Mouse (Mus musculus) limb, embryonic 13.5 days (tissue): Measurements from ENCODE around the gene Fam160b1. TPM values are rescaled to one million over a fixed set of nuclear protein-coding genes. Genes with fewer than 3 reads are reported as not detected.

Source experiments
- ATAC-seq: fragments of 200-750 bp; cut with Nextera tagmentation; 2 replicates; pipeline ENCODE4 v1.8.0; 2017; ENCODE audit warnings: low read depth, moderate number of reproducible peaks, moderate TSS enrichment; ENCODE audit not compliant: low FRiP score
- H3K27ac ChIP-seq: fragments of 300-500 bp; sonication (generic); 2 replicates; pipeline ENCODE4 v1.5.1; 2015; ENCODE audit warnings: inconsistent platforms, mild to moderate bottlenecking, moderate library complexity
- H3K27me3 ChIP-seq: fragments of 300-500 bp; sonication (generic); 2 replicates; pipeline ENCODE4 v1.6.1; 2015; ENCODE audit warnings: mild to moderate bottlenecking, inconsistent platforms
- H3K36me3 ChIP-seq: fragments of 300-500 bp; sonication (generic); 2 replicates; pipeline ENCODE4 v1.6.1; 2015; ENCODE audit warnings: inconsistent platforms, mild to moderate bottlenecking, moderate library complexity
- H3K4me1 ChIP-seq: fragments of 300-500 bp; sonication (generic); 2 replicates; pipeline ENCODE4 v1.6.1; 2015; ENCODE audit warnings: inconsistent platforms
- H3K4me2 ChIP-seq: fragments of 300-500 bp; sonication (generic); replicated peaks from 2 replicates; pipeline ENCODE4 v1.6.1; 2015; ENCODE audit warnings: inconsistent platforms, mild to moderate bottlenecking, moderate library complexity
- H3K4me3 ChIP-seq: fragments of 300-500 bp; sonication (generic); 2 replicates; pipeline ENCODE4 v1.5.1; 2015; ENCODE audit warnings: moderate library complexity, mild to moderate bottlenecking, inconsistent platforms
- H3K9ac ChIP-seq: fragments of 300-500 bp; sonication (generic); 2 replicates; pipeline ENCODE4 v1.6.1; 2015; ENCODE audit warnings: mild to moderate bottlenecking, inconsistent platforms
- H3K9me3 ChIP-seq: fragments of 300-500 bp; sonication (generic); 2 replicates; pipeline ENCODE4 v1.6.1; 2016; ENCODE audit warnings: inconsistent platforms
- WGBS: fragments of 180-500 bp; shearing (Covaris S2); methylation state at CpG from one replicate; pipeline ENCODE4 v1.1.7; 2015; 5-methylcytosine and 5-hydroxymethylcytosine counted together
- polyA plus RNA-seq: library from polyadenylated mRNA; unstranded; fragments of >200 nt; fragmentation: Nextera tagmentation; extraction: Ambion mirVana; gene quantifications from 2 replicates; pipeline ENCODE4 v1.2.1, GENCODE M21; 2015

Gene Fam160b1
- polyA plus RNA-seq, 1 experiment from 2014 or later, result 15.8 TPM

GRCm38 (mm10) chr19:57361131-57361938 is 855 bp downstream of the Fam160b1 start:
- Histone ChIP-seq H3K4me2 (peak overlapping the region; percentile 70), H3K9ac (peak overlapping the region; percentile 100), H3K4me3 (peak overlapping the region; percentile 98), H3K36me3 (no peaks in the 10 kb centered on the region), H3K27me3 (no peaks in the 10 kb centered on the region), H3K27ac (peak overlapping the region; percentile 96), H3K9me3 (no peaks in the 10 kb centered on the region), H3K4me1 (peaks cover 70% of the 10 kb centered on the region)
- ATAC-seq, result peak; percentile 45
- WGBS, result under 1% methylated on average over 61 of the region's 78 CpGs

- WGBS, result 11% methylated on average over 3 of the region's 3 CpGs
Measured at GRCm38 (mm10) chr19:57361939-57362307, 1.4 kb downstream of the Fam160b1 start.

GRCm38 (mm10) chr19:57362586-57362985 is 2.1 kb downstream of the Fam160b1 start:
- Histone ChIP-seq H3K36me3 (no peaks in the 10 kb centered on the region; the same call in 1 of the 2 replicates), H3K9me3 (no peaks in the 10 kb centered on the region), H3K4me1 (peaks cover 73% of the 10 kb centered on the region), H3K27me3 (no peaks in the 10 kb centered on the region), H3K27ac (no peak overlapping the region), H3K4me3 (peak overlapping the region; percentile 98), H3K4me2 (peak overlapping the region; percentile 70), H3K9ac (no peak overlapping the region)
- ATAC-seq, result no peak
- WGBS, result 29% methylated on average over 5 of the region's 5 CpGs

More at GRCm38 (mm10) chr19:57361939-57362307, 1.4 kb downstream of the Fam160b1 start:
- H3K4me1 ChIP-seq, result peaks cover 70% of the 10 kb centered on the region
- H3K9me3 ChIP-seq, result no peaks in the 10 kb centered on the region
- H3K9ac ChIP-seq, result peak overlapping the region; percentile 100
- no peak for ATAC-seq
- H3K27me3 ChIP-seq, result no peaks in the 10 kb centered on the region
- peak overlapping the region; percentile 98 for H3K4me3 ChIP-seq
- no peaks in the 10 kb centered on the region for H3K36me3 ChIP-seq
- peak overlapping the region; percentile 96 for H3K27ac ChIP-seq
- H3K4me2 ChIP-seq, result peak overlapping the region; percentile 70

- H3K4me3 ChIP-seq, result peak overlapping the region; percentile 98
Measured at GRCm38 (mm10) chr19:57363076-57363475, 2.6 kb downstream of the Fam160b1 start.

GRCm38 (mm10) chr19:57363538-57363937 is 3.1 kb downstream of the Fam160b1 start:
- Histone ChIP-seq H3K4me1 (peaks cover 70% of the 10 kb centered on the region), H3K4me2 (peak overlapping the region; percentile 70)
- WGBS, result 90% methylated on average over 7 of the region's 7 CpGs

More at GRCm38 (mm10) chr19:57363076-57363475, 2.6 kb downstream of the Fam160b1 start:
- ATAC-seq, result no peak
- Histone ChIP-seq H3K9me3 (no peaks in the 10 kb centered on the region), H3K4me1 (peaks cover 73% of the 10 kb centered on the region), H3K9ac (peak overlapping the region; percentile 19; the same call in 1 of the 2 replicates), H3K4me2 (peak overlapping the region; percentile 70), H3K27me3 (no peaks in the 10 kb centered on the region), H3K27ac (no peak overlapping the region), H3K36me3 (no peaks in the 10 kb centered on the region; the same call in 1 of the 2 replicates)
- WGBS, result 45% methylated on average over 7 of the region's 7 CpGs

GRCm38 (mm10) chr19:57364942-57365673 is 4.6 kb downstream of the Fam160b1 start:
- H3K4me3 ChIP-seq, result no peak overlapping the region

More at GRCm38 (mm10) chr19:57363538-57363937, 3.1 kb downstream of the Fam160b1 start:
- no peak overlapping the region for H3K27ac ChIP-seq
- no peak for ATAC-seq
- H3K9ac ChIP-seq, result peak overlapping the region; percentile 19; the same call in 1 of the 2 replicates
- peaks cover 3% of the 10 kb centered on the region for H3K36me3 ChIP-seq
- H3K4me3 ChIP-seq, result no peak overlapping the region
- H3K27me3 ChIP-seq, result no peaks in the 10 kb centered on the region
- no peaks in the 10 kb centered on the region for H3K9me3 ChIP-seq

GRCm38 (mm10) chr19:57366007-57366406 is 5.5 kb downstream of the Fam160b1 start:
- H3K9ac ChIP-seq, result peak overlapping the region; percentile 8; the same call in 1 of the 2 replicates
- ATAC-seq, result no peak
- no peak overlapping the region for H3K4me3 ChIP-seq
- no peaks in the 10 kb centered on the region for H3K9me3 ChIP-seq
- H3K27me3 ChIP-seq, result no peaks in the 10 kb centered on the region
- H3K4me1 ChIP-seq, result peaks cover 56% of the 10 kb centered on the region
- H3K4me2 ChIP-seq, result no peak overlapping the region
- WGBS, result 52% methylated on average over 8 of the region's 8 CpGs
- peaks cover 27% of the 10 kb centered on the region for H3K36me3 ChIP-seq
- peak overlapping the region; percentile 22; the same call in 1 of the 2 replicates for H3K27ac ChIP-seq

More at GRCm38 (mm10) chr19:57364942-57365673, 4.6 kb downstream of the Fam160b1 start:
- no peaks in the 10 kb centered on the region for H3K27me3 ChIP-seq
- H3K4me1 ChIP-seq, result peaks cover 58% of the 10 kb centered on the region
- no peak for ATAC-seq
- H3K36me3 ChIP-seq, result peaks cover 18% of the 10 kb centered on the region
- peak overlapping the region; percentile 22; the same call in 1 of the 2 replicates for H3K27ac ChIP-seq
- H3K9ac ChIP-seq, result no peak overlapping the region; the same call in 1 of the 2 replicates
- H3K9me3 ChIP-seq, result no peaks in the 10 kb centered on the region
- 44% methylated on average over 10 of the region's 11 CpGs for WGBS
- peak overlapping the region; percentile 14 for H3K4me2 ChIP-seq

- no peak overlapping the region for H3K4me2 ChIP-seq
- no peaks in the 10 kb centered on the region for H3K9me3 ChIP-seq
- peaks cover 56% of the 10 kb centered on the region for H3K4me1 ChIP-seq
- H3K27ac ChIP-seq, result peak overlapping the region; percentile 22; the same call in 1 of the 2 replicates
- H3K9ac ChIP-seq, result no peak overlapping the region
- peaks cover 34% of the 10 kb centered on the region for H3K36me3 ChIP-seq
- no peak for ATAC-seq
- no peaks in the 10 kb centered on the region for H3K27me3 ChIP-seq
- WGBS, result 54% methylated on average over 5 of the region's 5 CpGs
- H3K4me3 ChIP-seq, result no peak overlapping the region
Measured at GRCm38 (mm10) chr19:57366626-57367025, 6.1 kb downstream of the Fam160b1 start.

- H3K9ac ChIP-seq, result no peak overlapping the region
- H3K9me3 ChIP-seq, result no peaks in the 10 kb centered on the region
- ATAC-seq, result no peak
- H3K4me1 ChIP-seq, result peaks cover 56% of the 10 kb centered on the region
- no peak overlapping the region for H3K4me2 ChIP-seq
- H3K36me3 ChIP-seq, result peaks cover 39% of the 10 kb centered on the region
- no peaks in the 10 kb centered on the region for H3K27me3 ChIP-seq
- H3K27ac ChIP-seq, result no peak overlapping the region
- H3K4me3 ChIP-seq, result no peak overlapping the region
- 78% methylated on average over 4 of the region's 4 CpGs for WGBS
Measured at GRCm38 (mm10) chr19:57367201-57367600, 6.7 kb downstream of the Fam160b1 start.

GRCm38 (mm10) chr19:57367849-57368387 is 7.4 kb downstream of the Fam160b1 start:
- WGBS, result 84% methylated on average over 11 of the region's 11 CpGs
- Histone ChIP-seq H3K9me3 (no peaks in the 10 kb centered on the region), H3K4me3 (no peak overlapping the region), H3K27ac (no peak overlapping the region), H3K36me3 (peaks cover 46% of the 10 kb centered on the region), H3K27me3 (no peaks in the 10 kb centered on the region), H3K9ac (no peak overlapping the region), H3K4me1 (peaks cover 50% of the 10 kb centered on the region), H3K4me2 (no peak overlapping the region)
- ATAC-seq, result no peak

- Histone ChIP-seq H3K27ac (no peak overlapping the region), H3K9ac (no peak overlapping the region), H3K27me3 (no peaks in the 10 kb centered on the region), H3K4me3 (no peak overlapping the region), H3K36me3 (peaks cover 96% of the 10 kb centered on the region), H3K4me1 (peaks cover 4% of the 10 kb centered on the region; the same call in 1 of the 2 replicates), H3K9me3 (no peaks in the 10 kb centered on the region), H3K4me2 (no peak overlapping the region)
- WGBS, result 68% methylated on average over 8 of the region's 8 CpGs
- ATAC-seq, result no peak
Measured at GRCm38 (mm10) chr19:57373276-57373811, 12.9 kb downstream of the Fam160b1 start.
